Mouse (Mus musculus) adrenal gland, postnatal 14 days (tissue): Measurements from ENCODE around the gene Cdkn2c. TPM values are rescaled to one million over a fixed set of nuclear protein-coding genes. Genes with fewer than 3 reads are reported as not detected.

Experiments used
- DNase-seq: peaks from one replicate; pipeline ENCODE4 v3.0.0; 2021; ENCODE audit warnings: mixed read lengths
- total RNA-seq: library from RNA; stranded (reverse); gene quantifications from 2 replicates; pipeline ENCODE4 v1.2.3, GENCODE M21; 2021

The Cdkn2c gene
- total RNA-seq, 1 experiment from 2014 or later: 64.3 TPM

GRCm38 (mm10) chr4:109657851-109658500, 9.0 kb downstream of the Cdkn2c start:
- DNase-seq: no peak

- peak; percentile 81 for DNase-seq
Measured at GRCm38 (mm10) chr4:109657021-109657850, 9.8 kb downstream of the Cdkn2c start.

GRCm38 (mm10) chr4:109656301-109656700, 10.7 kb downstream of the Cdkn2c start:
- DNase-seq: no peak

- DNase-seq: no peak
Measured at GRCm38 (mm10) chr4:109655738-109656137, 11.3 kb downstream of the Cdkn2c start.

- no peak for DNase-seq
Measured at GRCm38 (mm10) chr4:109654701-109655100, 12.3 kb downstream of the Cdkn2c start.

- DNase-seq: no peak
Measured at GRCm38 (mm10) chr4:109653251-109653650, 13.7 kb downstream of the Cdkn2c start.

GRCm38 (mm10) chr4:109649331-109649730, 17.7 kb downstream of the Cdkn2c start:
- no peak for DNase-seq

GRCm38 (mm10) chr4:109647281-109647680, 19.7 kb downstream of the Cdkn2c start:
- no peak for DNase-seq

GRCm38 (mm10) chr4:109641451-109641850, 25.5 kb downstream of the Cdkn2c start:
- DNase-seq: peak; percentile 49

- DNase-seq: peak; percentile 33
Measured at GRCm38 (mm10) chr4:109640141-109640540, 26.8 kb downstream of the Cdkn2c start.

- DNase-seq: no peak
Measured at GRCm38 (mm10) chr4:109639356-109639755, 27.6 kb downstream of the Cdkn2c start.

GRCm38 (mm10) chr4:109634971-109635370, 32.0 kb downstream of the Cdkn2c start:
- DNase-seq: no peak

GRCm38 (mm10) chr4:109631029-109631428, 36.0 kb downstream of the Cdkn2c start:
- DNase-seq: no peak

- no peak for DNase-seq
Measured at GRCm38 (mm10) chr4:109630215-109630614, 36.8 kb downstream of the Cdkn2c start.

GRCm38 (mm10) chr4:109612596-109612995, 54.4 kb downstream of the Cdkn2c start:
- no peak for DNase-seq

Other genes with a start within 250 kb of the Cdkn2c start
- gene Rnf11, start 182.5 kb downstream of the Cdkn2c start, total RNA-seq: 122 and 138 TPM in 2 replicates
- not detected in 2 replicates for gene 4930522H14Rik, start 135.9 kb downstream of the Cdkn2c start, total RNA-seq
- 26.9 and 27.8 TPM in 2 replicates for gene Faf1, start 9.4 kb upstream of the Cdkn2c start, total RNA-seq